12 mouse cellular contexts compared by ENCODE assay signal in genomic region chr10:18488239-18488803, GRCm38 (mm10). TPM values are rescaled to one million over a fixed set of nuclear protein-coding genes. Genes with fewer than 3 reads are reported as not detected.
"Had no signal": no experiment of that assay in that cellular context is flagged by ENCODE, and none has a peak within 500 bp of the region (broad histone marks: within the 10 kb centered on the region; RNA-seq: fewer than 3 reads in every experiment).

No protein-coding gene starts in this region.

- H3K27me3 ChIP-seq: liver, embryonic 15.5 days; neural tube, embryonic 13.5 days had no signal

- H3K4me1 ChIP-seq: limb, embryonic 10.5 days; liver, embryonic 15.5 days had no signal

- H3K27ac ChIP-seq: limb, embryonic 10.5 days; liver, embryonic 15.5 days; neural tube, embryonic 13.5 days had no signal

- H3K9ac ChIP-seq: liver, embryonic 15.5 days; neural tube, embryonic 13.5 days had no signal

- H3K9me3 ChIP-seq: limb, embryonic 10.5 days; liver, embryonic 15.5 days; neural tube, embryonic 13.5 days had no signal

- H3K4me3 ChIP-seq: limb, embryonic 10.5 days; liver, embryonic 15.5 days; neural tube, embryonic 13.5 days had no signal

- H3K36me3 ChIP-seq: limb, embryonic 10.5 days; liver, embryonic 15.5 days; neural tube, embryonic 13.5 days had no signal

- ATAC-seq: inflammation-experienced regulatory T-cells, adult 6 months; lung, postnatal 0 days; midbrain, embryonic 16.5 days had no signal

- H3K4me2 ChIP-seq: liver, embryonic 11.5 days; liver, embryonic 15.5 days; midbrain, embryonic 11.5 days; neural tube, embryonic 13.5 days had no signal

- DNase-seq: lung, adult 2 months; lung, postnatal 4 days; retina, postnatal 1 day; thymus, postnatal 4 days had no signal

RNA-seq across cellular contexts. Expression of gene Hebp2, which starts 57.6 kb away (rescaled TPM):
- polyA plus RNA-seq: inflammation-experienced regulatory T-cells, adult 6 months had no signal
